Mouse (Mus musculus): ENCODE data around the gene Obp2a. TPM values are rescaled to one million over a fixed set of nuclear protein-coding genes. Genes with fewer than 3 reads are reported as not detected.
"Not testable (repeated sequence)": the region's sequence is repeated elsewhere in the genome, so short reads cannot be mapped to it uniquely, and the experiment has no call there.

Gene Obp2a
- polyA plus RNA-seq, 1 experiment from 2014 or later: not detected

- Histone ChIP-seq H3K9ac (no peak overlapping the region), H3K4me1 (no peaks in the 10 kb centered on the region; the same call in 1 of the 2 replicates), H3K4me2 (no peak overlapping the region), H3K4me3 (replicated peaks) (no peak overlapping the region), H3K27ac (no peak overlapping the region), H3K9me3 (replicated peaks) (0 out of 2 replicates have a peak, but pooled peaks cover 4% of the 10 kb centered on the region), H3K27me3 (no peaks in the 10 kb centered on the region), H3K36me3 (no peaks in the 10 kb centered on the region)
- ATAC-seq (replicated peaks; ENCODE audit: low FRiP score): no peak
Measured at GRCm38 (mm10) chr2:25717222-25717621, 17.4 kb downstream of the Obp2a start.

GRCm38 (mm10) chr2:25733199-25733930, 33.5 kb downstream of the Obp2a start:
- ATAC-seq (replicated peaks; ENCODE audit: low FRiP score): peak; percentile 52; the same call in 1 of the 2 replicates
- H3K9me3 ChIP-seq (replicated peaks): peaks cover under 1% of the 10 kb centered on the region; the same call in 1 of the 2 replicates
- no peaks in the 10 kb centered on the region for H3K36me3 ChIP-seq
- 23% methylated on average over 2 of the region's 2 CpGs for WGBS
- peaks cover 6% of the 10 kb centered on the region; the same call in 1 of the 2 replicates for H3K4me1 ChIP-seq
- H3K4me2 ChIP-seq: no peak overlapping the region
- no peaks in the 10 kb centered on the region for H3K27me3 ChIP-seq
- H3K27ac ChIP-seq: peak overlapping the region; percentile 68
- H3K4me3 ChIP-seq (replicated peaks): no peak overlapping the region
- no peak overlapping the region for H3K9ac ChIP-seq

GRCm38 (mm10) chr2:25736709-25737108, 36.9 kb downstream of the Obp2a start, which contains the start of gene Obp2b:
TSS of gene Obp2b (plus strand) at chr2:25737009.
- WGBS: 86% methylated on average over 3 of the region's 3 CpGs
- H3K27me3 ChIP-seq; H3K4me2 ChIP-seq; ATAC-seq (replicated peaks; ENCODE audit: low FRiP score); H3K4me3 ChIP-seq (replicated peaks); H3K4me1 ChIP-seq; H3K36me3 ChIP-seq; H3K27ac ChIP-seq; H3K9ac ChIP-seq; H3K9me3 ChIP-seq (replicated peaks): not testable (repeated sequence)

- Histone ChIP-seq H3K4me1 (no peaks in the 10 kb centered on the region), H3K4me2 (no peak overlapping the region), H3K4me3 (replicated peaks) (no peak overlapping the region), H3K9me3 (replicated peaks) (no peaks in the 10 kb centered on the region), H3K36me3 (no peaks in the 10 kb centered on the region), H3K27ac (no peak overlapping the region), H3K9ac (no peak overlapping the region), H3K27me3 (no peaks in the 10 kb centered on the region)
- no peak for ATAC-seq (replicated peaks; ENCODE audit: low FRiP score)
- 68% methylated on average over 1 of the region's 1 CpGs for WGBS
Measured at GRCm38 (mm10) chr2:25741671-25742070, 41.8 kb downstream of the Obp2a start.

Other genes starting within 250 kb of the Obp2a start
- gene Clic3, start 243.2 kb upstream of the Obp2a start, polyA plus RNA-seq (2015; fragmentation: Nextera tagmentation; extraction: Ambion mirVana): 3.6 and 3.9 TPM in 2 replicates
- 30.4 and 31.8 TPM in 2 replicates for gene Paxx, start 238.9 kb upstream of the Obp2a start, polyA plus RNA-seq (2015; fragmentation: Nextera tagmentation; extraction: Ambion mirVana)
- gene Ptgds, start 230.0 kb upstream of the Obp2a start, polyA plus RNA-seq (2015; fragmentation: Nextera tagmentation; extraction: Ambion mirVana): 1.6 and 2.2 TPM in 2 replicates
- not detected in 2 replicates for gene Lcn12, start 206.1 kb upstream of the Obp2a start, polyA plus RNA-seq (2015; fragmentation: Nextera tagmentation; extraction: Ambion mirVana)
- gene Fbxw5, start 199.3 kb upstream of the Obp2a start, polyA plus RNA-seq (2015; fragmentation: Nextera tagmentation; extraction: Ambion mirVana): 85.1 and 96.1 TPM in 2 replicates
- gene C8g, start 198.3 kb upstream of the Obp2a start, polyA plus RNA-seq (2015; fragmentation: Nextera tagmentation; extraction: Ambion mirVana): 6.3 and 7.8 TPM in 2 replicates
- 36.0 and 37.3 TPM in 2 replicates for gene Traf2, start 153.1 kb upstream of the Obp2a start, polyA plus RNA-seq (2015; fragmentation: Nextera tagmentation; extraction: Ambion mirVana)
- gene Edf1, start 142.2 kb upstream of the Obp2a start, polyA plus RNA-seq (2015; fragmentation: Nextera tagmentation; extraction: Ambion mirVana): 373 and 392 TPM in 2 replicates
- 8.4 and 10.1 TPM in 2 replicates for gene Mamdc4, start 125.2 kb upstream of the Obp2a start, polyA plus RNA-seq (2015; fragmentation: Nextera tagmentation; extraction: Ambion mirVana)
- gene Phpt1, start 124.8 kb upstream of the Obp2a start, polyA plus RNA-seq (2015; fragmentation: Nextera tagmentation; extraction: Ambion mirVana): 184 and 197 TPM in 2 replicates
- gene Ajm1, start 118.3 kb upstream of the Obp2a start, polyA plus RNA-seq (2015; fragmentation: Nextera tagmentation; extraction: Ambion mirVana): 0.15 and 0.21 TPM in 2 replicates
- gene Rabl6, start 91.5 kb upstream of the Obp2a start, polyA plus RNA-seq (2015; fragmentation: Nextera tagmentation; extraction: Ambion mirVana): 72.8 and 74.7 TPM in 2 replicates
- 0.12 and 0.27 TPM in 2 replicates for gene Ccdc183, start 82.4 kb upstream of the Obp2a start, polyA plus RNA-seq (2015; fragmentation: Nextera tagmentation; extraction: Ambion mirVana)
- 31.6 and 32.4 TPM in 2 replicates for gene Tmem141, start 78.0 kb upstream of the Obp2a start, polyA plus RNA-seq (2015; fragmentation: Nextera tagmentation; extraction: Ambion mirVana)
- 3.3 and 4.2 TPM in 2 replicates for gene Fcna, start 72.0 kb upstream of the Obp2a start, polyA plus RNA-seq (2015; fragmentation: Nextera tagmentation; extraction: Ambion mirVana)
- not detected in 2 replicates for gene Lcn8, start 46.9 kb upstream of the Obp2a start, polyA plus RNA-seq (2015; fragmentation: Nextera tagmentation; extraction: Ambion mirVana)
- gene Lcn5, start 42.1 kb upstream of the Obp2a start, polyA plus RNA-seq (2015; fragmentation: Nextera tagmentation; extraction: Ambion mirVana): not detected in 2 replicates
- gene Lcn6, start 23.3 kb upstream of the Obp2a start, polyA plus RNA-seq (2015; fragmentation: Nextera tagmentation; extraction: Ambion mirVana): not detected in 2 replicates
- not detected in 2 replicates for gene Lcn10, start 17.3 kb upstream of the Obp2a start, polyA plus RNA-seq (2015; fragmentation: Nextera tagmentation; extraction: Ambion mirVana)
- gene Bmyc, start 6.7 kb downstream of the Obp2a start, polyA plus RNA-seq (2015; fragmentation: Nextera tagmentation; extraction: Ambion mirVana): 91.2 and 95.1 TPM in 2 replicates
- gene Obp2b, start 37.0 kb downstream of the Obp2a start, polyA plus RNA-seq (2015; fragmentation: Nextera tagmentation; extraction: Ambion mirVana): not detected in 2 replicates
- not detected in 2 replicates for gene Lcn3, start 65.5 kb downstream of the Obp2a start, polyA plus RNA-seq (2015; fragmentation: Nextera tagmentation; extraction: Ambion mirVana)
- gene Lcn11, start 77.0 kb downstream of the Obp2a start, polyA plus RNA-seq (2015; fragmentation: Nextera tagmentation; extraction: Ambion mirVana): not detected in 2 replicates
- gene Gm13539, start 82.2 kb downstream of the Obp2a start, polyA plus RNA-seq (2015; fragmentation: Nextera tagmentation; extraction: Ambion mirVana): not detected in 2 replicates
- gene Glt6d1, start 115.8 kb downstream of the Obp2a start, polyA plus RNA-seq (2015; fragmentation: Nextera tagmentation; extraction: Ambion mirVana): not detected in 2 replicates
- not detected in 2 replicates for gene Lcn9, start 123.1 kb downstream of the Obp2a start, polyA plus RNA-seq (2015; fragmentation: Nextera tagmentation; extraction: Ambion mirVana)
- gene Sohlh1, start 147.2 kb downstream of the Obp2a start, polyA plus RNA-seq (2015; fragmentation: Nextera tagmentation; extraction: Ambion mirVana): not detected in 2 replicates
- 0.37 and 0.96 TPM in 2 replicates for gene Kcnt1, start 163.7 kb downstream of the Obp2a start, polyA plus RNA-seq (2015; fragmentation: Nextera tagmentation; extraction: Ambion mirVana)